Mouse (Mus musculus) kidney, adult 18-20 months (tissue): Measurements from ENCODE around the gene Srsf5.
A peak's percentile ranks its signal among the peaks of the same experiment; 100 is the strongest.
"Not testable (repeated sequence)": the region's sequence is repeated elsewhere in the genome, so short reads cannot be mapped to it uniquely, and the experiment has no call there.

ENCODE experiments used
- DNase-seq: peaks from one replicate; pipeline ENCODE4 v3.0.0; 2021

Srsf5 gene

DNA sequence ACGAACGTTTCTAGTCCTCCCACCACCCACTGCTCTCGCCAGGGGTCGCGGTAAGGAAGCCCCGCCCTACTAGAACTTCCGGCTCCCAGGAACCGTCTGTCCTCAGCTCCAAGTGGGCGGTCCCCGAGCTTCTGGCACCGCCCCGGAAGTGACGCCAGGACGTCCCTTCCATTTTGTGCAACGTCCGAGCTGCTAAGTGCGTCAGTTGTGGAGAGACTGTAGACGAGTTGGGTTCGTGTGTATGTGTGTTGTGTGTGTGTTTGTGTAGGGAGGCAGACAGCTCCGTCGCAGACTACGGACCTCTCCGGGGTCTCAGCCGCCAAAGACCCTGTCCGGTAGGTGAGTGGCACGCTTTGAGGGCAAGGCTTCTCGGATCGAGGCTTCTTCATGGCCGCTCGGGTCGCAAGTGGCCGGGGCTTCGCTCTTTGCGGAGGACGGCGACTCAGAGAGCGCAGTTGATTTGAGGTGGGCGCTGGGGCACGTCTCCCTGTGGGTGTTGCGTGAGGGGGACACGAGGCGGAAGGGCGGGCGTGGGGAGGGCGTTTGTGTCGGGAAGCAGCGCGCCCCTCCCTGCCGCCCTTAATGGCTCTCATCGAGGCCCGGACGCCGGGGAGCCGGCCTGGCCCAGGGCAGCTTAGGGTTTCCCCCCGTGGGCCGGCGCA is at the start of gene Srsf5:
Srsf5 (plus strand) TSS at position 171 of the 662 bp plus-strand sequence.
- peak; percentile 99 for DNase-seq

DNA sequence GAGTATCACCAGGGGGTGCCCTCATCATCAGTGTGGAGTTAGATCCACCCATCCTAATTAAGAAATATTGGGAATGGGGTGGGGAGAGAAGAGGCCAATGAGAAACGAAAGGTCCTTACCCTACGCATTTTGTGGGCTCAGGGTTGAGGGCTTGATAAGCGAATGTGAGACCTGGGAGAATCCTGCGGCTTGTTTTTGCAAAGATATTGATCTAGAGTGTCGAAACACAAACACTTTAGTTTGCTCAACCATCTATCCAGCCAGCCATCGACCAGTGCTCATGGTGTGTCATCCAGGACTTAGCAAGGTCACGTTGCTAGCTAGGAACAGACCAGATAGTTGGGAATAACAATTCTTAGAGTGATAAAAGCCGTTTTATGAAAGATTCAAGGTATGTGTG is 35.7 kb upstream of the Srsf5 start:
- DNase-seq = no peak

DNA sequence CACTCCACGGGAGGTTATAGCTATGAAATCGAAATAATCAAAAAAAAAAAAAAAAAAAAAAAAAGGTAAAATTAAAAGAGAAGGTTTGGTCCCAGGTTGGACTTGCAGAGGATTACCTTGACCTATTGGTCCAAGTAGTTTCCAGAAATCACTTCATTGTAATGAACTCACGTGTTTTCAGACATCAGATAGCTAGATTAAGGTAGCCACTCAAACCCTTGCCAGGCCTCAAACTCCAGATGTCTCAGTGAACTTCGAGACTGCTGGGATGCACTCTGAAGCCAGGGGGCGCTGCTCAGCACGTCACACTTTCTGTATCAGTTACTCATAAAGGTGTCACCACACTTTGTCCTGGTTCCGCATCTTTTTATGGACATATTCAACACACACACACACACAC is 27.5 kb upstream of the Srsf5 start:
- DNase-seq = peak; percentile 51

DNA sequence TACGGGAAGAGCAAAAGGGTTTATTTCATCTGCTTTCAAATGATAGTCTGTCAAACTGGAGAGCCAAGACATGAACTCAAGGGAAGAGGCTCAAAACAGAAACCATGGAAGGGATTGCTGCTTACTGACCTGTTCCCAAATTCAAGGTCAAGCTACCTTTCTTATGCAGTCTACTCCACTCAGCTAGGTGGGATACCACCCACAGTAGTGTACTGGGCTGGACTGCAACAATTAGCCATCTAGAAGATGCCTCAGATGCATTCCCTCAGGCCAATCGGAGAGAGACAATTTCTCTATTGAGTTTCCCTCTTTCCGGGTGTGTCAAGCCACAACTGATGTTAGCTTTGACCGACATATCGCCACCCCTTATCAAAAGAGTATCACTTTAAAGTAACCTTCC is 24.0 kb upstream of the Srsf5 start:
- no peak for DNase-seq

DNA sequence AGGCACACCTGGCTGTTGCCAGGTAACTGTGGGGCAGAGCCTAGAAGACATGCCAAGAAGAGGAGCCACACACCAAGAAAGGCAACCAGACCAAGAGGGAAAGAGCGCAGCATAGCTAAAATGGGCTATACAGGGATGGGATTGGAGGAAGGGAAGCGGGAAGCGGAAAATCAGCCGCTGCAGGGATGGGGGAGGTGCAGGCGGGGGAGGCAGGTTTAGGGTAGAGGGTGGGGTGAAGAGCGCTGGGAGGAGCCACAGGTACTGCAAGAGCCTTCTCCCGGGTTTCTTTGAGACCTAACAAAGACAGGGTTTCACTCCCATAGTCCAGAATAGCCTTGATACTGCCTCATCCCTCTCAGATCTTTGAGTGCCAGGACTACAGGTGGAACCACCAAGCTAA is 22.4 kb upstream of the Srsf5 start:
- no peak for DNase-seq

DNA sequence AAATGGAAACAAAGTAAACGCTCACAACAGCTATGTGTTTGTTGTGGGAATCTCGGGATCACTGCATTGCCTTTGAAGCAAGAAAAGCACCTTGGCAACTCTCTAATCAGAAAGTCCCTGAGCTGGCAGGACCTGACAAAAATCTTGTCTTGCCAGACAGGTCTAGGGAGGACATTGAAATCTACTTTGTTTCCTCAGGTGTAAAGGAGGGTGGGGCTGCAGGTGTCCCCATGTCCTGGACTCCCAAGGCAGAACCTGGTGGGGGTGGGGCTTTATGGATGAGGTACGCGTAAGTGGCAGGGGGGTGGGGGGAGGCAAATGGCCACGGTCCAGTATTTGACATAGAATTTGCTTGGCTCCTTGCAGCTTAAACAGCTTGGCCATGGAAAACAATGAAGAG is 21.7 kb upstream of the Srsf5 start:
- no peak for DNase-seq

DNA sequence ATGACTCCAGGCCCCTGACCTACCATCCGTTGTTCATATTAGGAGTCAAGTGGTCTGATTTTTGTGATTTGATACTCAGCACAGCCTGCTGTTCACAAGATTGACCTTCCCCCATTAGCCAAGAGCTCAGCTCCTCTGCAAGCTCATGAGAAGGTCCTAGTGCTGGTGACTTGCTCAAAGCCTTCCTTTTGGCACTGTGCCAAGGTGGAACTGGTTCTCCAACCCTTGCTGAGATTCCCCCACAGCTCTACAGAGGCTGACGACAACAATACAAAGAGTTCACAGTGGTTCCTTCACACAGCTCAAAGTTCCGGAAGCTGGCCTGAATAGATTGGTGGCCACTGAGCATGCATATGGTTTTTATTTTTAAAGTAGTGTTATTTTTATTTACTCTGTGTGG is 21.1 kb upstream of the Srsf5 start:
- no peak for DNase-seq

DNA sequence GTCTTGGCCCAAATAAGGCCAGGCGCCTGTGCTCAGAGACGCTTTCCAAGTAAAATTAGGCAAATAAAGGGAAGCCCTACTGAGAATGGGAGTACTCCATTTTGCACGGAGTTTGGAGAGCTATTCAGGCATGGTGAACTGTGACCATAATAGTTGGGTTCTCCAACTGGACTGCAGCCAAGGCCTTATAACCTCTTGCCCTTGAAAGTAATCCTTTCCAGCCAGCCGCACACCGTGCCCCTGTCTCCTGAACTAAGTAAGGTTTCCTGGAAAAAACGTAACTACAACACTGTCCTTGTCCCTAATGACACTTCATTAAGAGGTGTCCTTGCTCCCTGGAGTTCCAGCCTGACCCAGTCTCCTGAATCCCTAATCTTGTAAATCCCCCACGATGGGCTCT is 19.4 kb upstream of the Srsf5 start:
- peak; percentile 80 for DNase-seq

DNA sequence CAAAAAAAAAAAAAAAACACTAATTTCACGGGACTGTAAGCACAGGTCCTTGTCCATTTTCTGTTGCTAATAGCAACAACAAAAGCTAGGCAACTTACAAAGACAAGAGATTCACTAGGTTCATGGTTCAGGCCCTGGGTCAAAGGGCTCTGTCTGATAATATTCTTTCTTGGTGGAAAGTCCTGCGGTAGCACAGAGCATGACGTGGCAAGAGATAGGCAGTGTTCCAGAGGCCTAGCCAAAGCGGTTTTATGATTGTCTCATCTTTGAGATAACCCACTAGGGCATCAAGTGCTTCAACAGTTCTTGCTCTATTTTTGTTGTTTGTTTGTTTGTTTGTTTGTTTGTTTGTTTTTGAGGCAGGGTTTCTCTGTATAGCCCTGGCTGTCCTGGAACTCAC is 18.8 kb upstream of the Srsf5 start:
- DNase-seq = no peak

DNA sequence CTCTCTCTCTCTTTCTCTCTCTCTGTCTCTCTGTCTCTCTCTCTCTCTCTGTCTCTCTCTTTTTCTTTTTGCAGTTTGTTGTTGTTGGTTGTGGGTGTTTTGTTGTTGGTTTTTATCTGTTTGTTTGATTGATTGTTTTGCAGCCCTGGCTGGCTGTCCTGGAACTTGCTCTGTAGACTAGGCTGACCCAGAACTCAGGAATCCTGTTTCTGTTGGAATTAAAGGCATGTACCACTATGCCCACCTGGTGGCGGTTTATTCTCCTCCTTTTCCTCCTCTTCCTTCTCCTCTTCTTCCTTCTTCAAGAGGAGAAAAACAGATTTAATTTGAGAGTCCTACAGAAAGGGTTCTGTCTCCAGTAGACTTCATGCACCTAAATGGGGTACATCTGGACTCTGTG is 17.8 kb upstream of the Srsf5 start:
- no peak for DNase-seq

DNA sequence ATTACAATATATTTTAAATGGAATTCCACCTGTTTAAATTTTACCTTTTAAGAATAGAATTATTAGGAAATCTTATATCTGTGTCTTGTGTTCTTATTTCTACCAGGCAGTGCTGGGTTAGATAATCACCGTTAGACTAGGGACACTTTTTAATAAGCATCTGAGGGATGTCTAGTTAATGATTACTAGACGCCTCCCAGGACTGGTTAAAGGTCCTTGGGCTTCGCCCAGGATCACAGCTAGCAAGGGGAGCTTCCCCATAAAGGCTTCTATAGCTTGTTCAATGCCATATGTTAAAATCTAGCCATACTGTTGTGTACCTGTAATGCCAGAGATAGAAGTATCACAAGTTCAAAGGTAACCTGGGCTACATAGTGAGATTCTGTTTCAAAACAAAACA is 16.4 kb upstream of the Srsf5 start:
- DNase-seq = peak; percentile 45

DNA sequence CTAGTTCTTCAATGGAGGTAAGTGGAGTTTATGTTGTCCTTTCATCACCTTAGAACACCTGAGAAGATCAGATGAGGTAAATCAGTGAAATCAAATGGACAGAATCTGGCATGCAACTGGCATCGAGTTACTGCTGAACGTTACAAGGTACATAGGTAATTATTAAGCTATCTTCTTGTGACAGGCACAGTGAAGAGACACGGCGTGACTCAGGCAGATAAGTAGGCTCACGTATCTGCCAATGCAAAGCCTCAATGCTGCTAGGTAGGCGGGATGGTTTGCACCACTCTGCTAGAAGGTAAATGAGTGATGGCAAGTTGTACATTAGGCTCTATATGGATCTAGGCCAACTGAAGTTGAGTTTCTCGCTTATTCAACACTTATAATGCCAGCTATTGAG is 15.2 kb upstream of the Srsf5 start:
- DNase-seq = peak; percentile 54

DNA sequence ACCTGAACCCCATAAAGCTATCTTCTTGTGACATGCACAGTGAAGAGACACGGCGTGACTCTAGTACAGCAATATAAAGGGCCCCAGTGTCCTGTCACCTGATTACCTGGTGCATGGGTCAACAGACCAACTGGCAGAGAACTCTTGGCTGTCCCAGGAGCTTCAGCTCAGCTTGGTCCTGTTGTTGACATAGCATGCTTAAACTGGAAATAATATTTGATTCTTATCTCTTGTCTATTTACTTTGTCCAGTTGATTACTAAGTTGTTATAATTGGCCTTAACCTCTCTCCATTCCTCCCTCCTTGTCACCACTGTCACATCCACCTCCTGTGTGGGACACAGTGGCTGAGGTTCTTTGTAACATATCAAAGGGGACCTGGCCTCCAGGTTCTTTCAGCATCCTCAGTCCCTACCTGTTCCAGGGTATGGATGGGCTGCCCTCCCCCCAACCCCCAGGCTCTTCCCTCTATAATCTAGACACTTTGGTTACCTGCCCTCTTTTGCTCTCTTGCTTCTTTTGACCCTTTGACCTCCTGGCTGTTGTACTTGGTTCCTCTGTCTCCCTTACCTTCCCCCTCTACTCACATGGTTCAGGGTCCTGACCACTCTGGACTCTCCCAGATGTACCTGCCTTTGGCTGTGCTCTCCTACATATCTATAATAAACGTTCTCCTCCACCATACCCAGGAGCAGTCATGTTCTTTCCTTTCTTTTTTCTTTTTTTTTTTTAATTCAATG is 13.7 kb upstream of the Srsf5 start:
- no peak for DNase-seq

DNA sequence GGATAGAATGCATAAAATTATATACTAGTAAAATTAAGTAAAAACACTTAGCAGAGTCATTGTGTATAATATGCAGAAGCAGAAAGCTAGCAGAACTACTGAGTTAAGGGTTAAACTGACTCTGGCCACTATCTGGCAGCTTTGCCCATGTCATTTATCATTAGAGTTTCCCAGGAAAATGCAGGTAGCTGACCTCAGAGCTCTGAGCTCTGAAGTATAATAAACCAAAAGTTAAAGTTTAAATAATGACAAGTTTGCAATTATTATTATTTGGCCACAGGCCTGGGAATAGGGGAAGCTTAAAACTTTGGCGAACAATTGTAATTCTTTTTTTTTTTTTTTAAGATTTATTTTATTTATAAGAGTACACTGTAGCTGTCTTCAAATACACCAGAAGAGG is 12.4 kb upstream of the Srsf5 start:
- no peak for DNase-seq

DNA sequence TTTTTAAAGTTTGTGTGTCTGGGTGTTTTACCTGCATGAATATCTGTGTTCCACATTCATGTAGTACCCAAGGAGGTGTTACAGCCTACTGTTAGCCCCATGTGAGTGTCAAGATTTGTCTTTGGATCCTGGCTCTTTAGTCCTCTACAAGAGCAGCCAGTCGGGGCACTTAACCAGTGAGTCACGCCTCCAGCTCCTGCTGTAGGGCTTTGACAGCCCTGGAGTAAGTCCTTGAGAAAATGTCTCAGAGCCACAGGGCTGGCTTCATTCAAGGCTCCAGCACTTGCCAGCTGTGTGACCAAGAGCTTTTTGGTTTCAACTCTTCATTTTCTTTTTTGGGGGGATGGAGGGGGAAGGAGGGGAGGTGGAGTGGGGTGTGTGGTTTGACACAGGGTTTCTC is 8.6 kb upstream of the Srsf5 start:
- no peak for DNase-seq

DNA sequence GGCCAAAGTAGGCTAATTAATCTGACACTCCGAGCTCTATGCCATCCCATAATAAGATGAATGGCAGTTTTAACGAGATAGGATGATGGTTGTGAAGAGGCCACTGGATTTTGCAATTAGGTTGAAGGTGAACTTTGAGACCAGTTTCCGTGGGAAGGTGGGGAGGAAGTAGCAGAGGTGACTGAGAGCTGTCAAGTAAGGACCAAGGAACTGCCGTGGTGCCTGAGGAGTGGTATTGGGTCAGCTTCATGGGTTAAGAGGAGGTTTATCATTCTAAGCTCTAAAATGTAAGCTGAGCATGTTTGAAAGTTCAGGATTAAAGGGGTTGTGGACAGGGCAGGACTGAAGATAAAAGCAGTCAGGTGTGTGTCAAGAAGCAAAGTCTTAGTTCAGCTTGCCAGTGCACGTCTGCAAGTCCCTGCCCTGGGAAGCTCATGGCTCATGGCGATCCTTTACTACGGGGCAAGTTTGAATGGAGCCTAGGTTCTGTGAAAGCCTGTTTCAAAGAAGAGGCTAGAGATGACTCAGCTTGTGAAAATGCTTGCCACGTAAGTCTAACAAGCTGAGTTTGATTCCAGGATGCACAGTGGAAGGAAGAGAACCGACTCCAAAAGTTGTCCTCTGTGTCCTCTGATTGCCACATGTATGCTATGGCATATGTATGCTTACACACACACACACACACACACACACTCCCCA is 7.8 kb upstream of the Srsf5 start:
- DNase-seq = no peak

DNA sequence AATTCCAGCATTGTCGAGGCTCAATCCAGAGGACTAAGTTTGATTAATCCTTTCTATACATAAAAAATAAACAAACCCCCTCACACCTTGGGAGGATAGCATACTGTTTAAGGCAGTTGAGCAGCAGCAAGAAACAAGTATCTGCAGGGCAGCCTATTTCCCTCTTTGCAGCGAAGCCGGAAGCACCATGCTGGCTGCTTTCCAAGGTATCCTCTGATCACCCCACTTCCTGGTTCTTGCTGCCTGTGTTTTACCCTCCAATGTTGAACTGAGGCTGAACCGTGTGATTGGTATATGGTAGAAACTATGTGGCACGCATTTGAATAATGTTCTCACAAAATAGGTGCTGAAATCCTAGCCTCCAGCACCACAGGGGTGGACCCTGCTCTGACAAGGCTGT is 6.7 kb upstream of the Srsf5 start:
- DNase-seq = peak; percentile 60

DNA sequence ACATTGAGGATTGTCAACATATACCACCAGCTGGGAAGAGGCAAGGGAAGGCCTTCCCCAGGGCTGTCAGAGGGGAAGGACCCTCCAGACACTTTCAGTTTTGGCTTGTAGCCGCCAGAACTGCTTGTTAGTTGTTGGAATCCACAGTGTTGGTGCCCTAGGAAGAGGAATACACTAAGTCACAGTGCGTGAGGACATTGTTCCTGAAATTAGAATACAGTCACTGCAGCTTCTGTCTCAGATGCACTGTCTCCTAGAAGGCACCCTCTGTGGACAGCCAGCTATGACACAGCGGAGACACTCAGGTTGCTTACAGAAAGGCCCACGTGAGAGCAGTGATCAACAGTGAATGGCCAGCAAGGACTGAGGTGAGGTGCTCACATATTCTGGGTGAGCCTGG is 6.1 kb upstream of the Srsf5 start:
- DNase-seq = no peak

DNA sequence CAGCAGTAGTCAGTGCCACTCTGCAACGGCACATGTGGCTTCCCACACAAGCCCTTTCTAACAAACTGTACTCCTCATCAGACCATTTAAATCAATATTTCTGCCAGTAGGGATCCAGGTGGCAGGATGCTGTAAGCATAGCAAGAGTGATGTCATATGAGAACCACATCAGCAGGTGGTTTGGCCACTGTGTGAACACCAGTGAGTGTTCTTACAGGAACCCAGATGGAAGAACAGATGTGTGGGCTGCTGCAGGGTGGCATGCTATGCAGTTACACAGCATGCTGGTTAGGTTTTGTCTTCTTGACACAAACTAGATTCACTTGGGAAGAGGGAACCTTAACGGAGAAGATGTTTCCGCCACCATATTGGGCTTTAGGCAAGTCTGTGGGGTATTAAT is 3.4 kb upstream of the Srsf5 start:
- no peak for DNase-seq

DNA sequence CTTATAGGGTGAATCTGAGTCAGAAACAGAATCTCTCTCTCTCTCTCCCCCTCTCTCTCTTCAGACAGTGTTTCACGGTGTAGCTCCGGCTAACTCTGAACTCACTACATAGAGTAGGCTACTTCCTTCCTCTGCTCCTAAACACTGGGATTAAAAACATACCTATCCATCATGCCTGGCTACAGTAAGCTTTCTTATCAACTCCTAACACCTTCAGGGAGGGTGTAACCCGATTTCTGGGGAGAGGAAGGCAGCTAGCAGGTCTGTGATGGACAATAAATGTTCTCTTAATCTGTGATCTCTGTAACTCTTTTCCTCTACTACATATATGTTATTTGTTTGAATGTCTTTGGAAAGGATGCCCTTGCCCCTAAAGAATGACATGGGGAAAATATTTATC is 1.9 kb upstream of the Srsf5 start:
- DNase-seq = no peak

DNA sequence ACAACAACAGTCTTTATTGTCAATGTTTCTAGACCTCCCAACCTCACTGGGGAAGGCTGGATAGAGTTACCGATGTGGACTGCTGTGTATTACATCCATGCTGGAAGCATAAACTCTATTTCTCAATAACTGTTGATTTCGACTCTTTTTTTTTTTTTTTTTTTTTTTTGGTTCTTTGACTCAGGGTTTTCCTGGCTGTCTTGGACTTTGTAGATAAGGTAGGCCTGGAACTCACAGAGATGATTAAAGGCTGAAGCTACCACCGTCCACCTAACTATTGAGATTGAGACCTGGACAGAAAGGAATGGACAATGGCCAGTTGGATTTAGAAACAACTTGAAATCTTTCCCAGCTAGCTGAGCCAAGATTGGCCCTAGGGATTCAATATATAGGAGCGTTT is 1.1 kb upstream of the Srsf5 start:
- DNase-seq = no peak

DNA sequence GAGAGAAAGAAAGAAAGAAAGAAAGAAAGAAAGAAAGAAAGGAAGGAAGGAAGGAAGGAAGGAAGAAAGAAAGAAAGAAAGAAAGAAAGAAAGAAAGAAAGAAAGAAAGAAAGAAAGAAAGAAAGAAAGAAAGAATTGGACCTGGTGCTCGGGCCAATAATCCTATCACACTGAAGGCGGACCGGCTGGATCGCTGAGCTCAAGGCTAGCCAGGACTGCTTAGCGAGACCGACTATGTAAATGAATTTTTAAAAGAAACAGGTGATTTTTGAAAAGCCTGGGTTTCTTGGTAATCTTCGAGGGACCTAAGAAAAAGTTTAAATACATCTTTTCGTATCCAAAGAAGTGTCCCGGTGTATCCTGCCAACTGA is 356 bp upstream of the Srsf5 start:
- not testable (repeated sequence) for DNase-seq

DNA sequence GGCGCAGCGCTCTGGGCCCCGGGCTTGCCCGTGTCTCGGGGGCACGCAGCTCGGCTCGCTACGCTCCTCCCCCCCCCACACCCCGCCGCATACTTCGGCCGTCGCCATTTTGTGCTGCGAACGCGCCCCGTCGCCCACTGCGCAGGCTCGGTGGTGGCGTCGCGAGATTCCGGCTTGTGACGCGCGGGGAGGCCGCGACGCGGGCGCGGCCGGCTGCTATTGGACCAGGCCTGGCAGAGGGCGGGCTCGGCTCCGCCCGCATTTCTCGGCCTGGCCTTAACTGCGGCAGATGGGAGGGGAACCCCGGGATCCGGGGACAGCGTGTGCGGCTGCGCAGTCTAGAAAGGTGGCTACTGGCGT is 672 bp downstream of the Srsf5 start:
- DNase-seq = peak; percentile 95

DNA sequence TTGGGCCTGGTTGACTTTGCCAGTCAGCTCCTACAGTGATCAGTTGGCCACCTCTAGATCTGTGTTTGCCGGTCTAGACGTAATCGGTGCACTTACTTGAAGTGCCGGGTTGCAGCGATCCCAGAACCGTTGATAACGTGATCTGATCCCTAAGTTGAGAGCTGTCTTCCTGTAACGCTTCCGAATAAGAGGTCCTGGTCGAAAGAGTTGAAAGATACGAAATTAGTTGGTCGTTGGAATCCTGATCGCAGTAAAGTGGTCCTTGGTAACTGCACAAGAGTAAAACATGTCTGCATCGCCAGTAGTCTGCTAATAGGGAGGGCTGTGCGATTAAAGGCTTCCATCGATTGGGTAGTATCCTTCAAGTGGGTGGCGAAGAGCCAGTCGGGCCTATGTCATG is 2.9 kb downstream of the Srsf5 start:
- DNase-seq = no peak

DNA sequence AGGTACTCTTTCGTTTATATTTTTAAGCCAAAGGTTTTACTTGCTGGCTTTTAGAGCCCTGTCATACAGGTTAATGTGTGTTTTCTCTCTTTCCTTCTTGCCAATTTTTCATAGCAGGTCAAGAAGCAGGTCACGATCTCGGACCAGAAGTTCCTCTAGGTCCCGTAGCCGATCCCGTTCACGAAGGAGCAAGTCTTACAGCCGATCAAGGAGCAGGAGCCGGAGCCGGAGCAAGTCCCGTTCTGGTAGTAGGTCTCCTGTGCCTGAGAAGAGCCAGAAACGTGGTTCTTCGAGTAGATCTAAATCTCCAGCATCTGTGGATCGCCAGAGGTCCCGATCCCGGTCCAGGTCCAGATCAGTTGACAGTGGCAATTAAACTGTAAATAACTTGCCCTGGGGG is 4.3 kb downstream of the Srsf5 start:
- DNase-seq = not testable (repeated sequence)
